Comparison of ENCODE assay signal across 10 mouse cellular contexts in genomic region chr4:106161592-106161991, GRCm38 (mm10).
DNase-seq lines count a peak whose midpoint lies in the region; ATAC-seq and TF ChIP-seq lines count a peak whose summit lies in the region.
"Had no signal": no experiment of that assay in that cellular context is flagged by ENCODE, and none has a peak within 500 bp of the region (broad histone marks: within the 10 kb centered on the region; RNA-seq: fewer than 3 reads in every experiment).

No protein-coding gene starts in this region.

- no peak overlapping the region for H3K27ac ChIP-seq in intestine, postnatal 0 days (ENCODE audit: low read depth, low read length)
- no peak overlapping the region for H3K27ac ChIP-seq in intestine, embryonic 16.5 days (ENCODE audit: low read length)
- no peak overlapping the region for H3K27ac ChIP-seq in small intestine, adult 2 months (ENCODE audit: insufficient read depth, low read depth, low read length)

- WGBS in intestine, postnatal 0 days: 74% methylated on average over 2 of the region's 2 CpGs
- WGBS in intestine, embryonic 16.5 days: 53% methylated on average over 2 of the region's 2 CpGs
- 53% methylated on average over 2 of the region's 2 CpGs for WGBS in small intestine, adult 2 months

- no peaks in the 10 kb centered on the region for H3K4me1 ChIP-seq in intestine, postnatal 0 days (replicated peaks; ENCODE audit: control insufficient read depth, insufficient read depth, low read length)
- H3K4me1 ChIP-seq in intestine, embryonic 16.5 days (ENCODE audit: control insufficient read depth, insufficient read depth, low read length): no peaks in the 10 kb centered on the region
- H3K4me1 ChIP-seq in small intestine, adult 2 months (ENCODE audit: control insufficient read depth, insufficient read depth, insufficient read length, low read length): no peaks in the 10 kb centered on the region

- ATAC-seq in intestine, postnatal 0 days: no peak
- no peak for ATAC-seq in intestine, embryonic 16.5 days

- no peaks in the 10 kb centered on the region for H3K9me3 ChIP-seq in intestine, postnatal 0 days (ENCODE audit: control insufficient read depth)
- no peaks in the 10 kb centered on the region for H3K9me3 ChIP-seq in intestine, embryonic 16.5 days (ENCODE audit: control insufficient read depth, low read length)

- H3K9ac ChIP-seq in intestine, postnatal 0 days (ENCODE audit: low read depth, low read length): no peak overlapping the region
- H3K9ac ChIP-seq in intestine, embryonic 16.5 days (ENCODE audit: low read depth, low read length): no peak overlapping the region

- H3K4me3 ChIP-seq in intestine, postnatal 0 days (ENCODE audit: low read depth, low read length): no peak overlapping the region
- no peak overlapping the region for H3K4me3 ChIP-seq in intestine, embryonic 16.5 days (ENCODE audit: low read length)
- no peak overlapping the region for H3K4me3 ChIP-seq in small intestine, adult 2 months (ENCODE audit: low read depth, low read length)

- peak; percentile 16 for DNase-seq in thymus, postnatal 0 days (ENCODE audit: low spot score)
- DNase-seq in thymus, postnatal 14 days: no peak
- DNase-seq in embryo, embryonic 10 days (ENCODE audit: low spot score): peak; percentile 23
- DNase-seq in layer of hippocampus, adult 8-10 months (ENCODE audit: low spot score in 2 of 2): no peak
- DNase-seq in layer of hippocampus, adult 9-10 months (ENCODE audit: low spot score): no peak
- DNase-seq: heart, postnatal 14 days; lung, adult 18-20 months had no signal

- peak; percentile 65 for TF ChIP-seq CTCF in intestine, postnatal 0 days (IDR thresholded peaks at IDR 0.05; ENCODE audit: low read depth)
- peak; percentile 20; the same call in 1 of the 2 replicates for TF ChIP-seq CTCF in small intestine, adult 2 months (IDR thresholded peaks at IDR 0.05; ENCODE audit: extremely low read depth, insufficient read length, insufficient replicate concordance, low read depth, low read length)

- TF ChIP-seq POLR2A in small intestine, adult 2 months (IDR thresholded peaks at IDR 0.05; ENCODE audit: low read depth, low read length): no peak

- no peaks in the 10 kb centered on the region for H3K27me3 ChIP-seq in intestine, postnatal 0 days (replicated peaks; ENCODE audit: control insufficient read depth, insufficient read depth, low read length)
- no peaks in the 10 kb centered on the region for H3K27me3 ChIP-seq in intestine, embryonic 16.5 days (replicated peaks; ENCODE audit: control insufficient read depth, insufficient read depth, low read length)
- H3K27me3 ChIP-seq in small intestine, adult 2 months (ENCODE audit: control insufficient read depth, insufficient read depth, low read length): no peaks in the 10 kb centered on the region

- no peak overlapping the region for H3K4me2 ChIP-seq in intestine, postnatal 0 days (replicated peaks; ENCODE audit: low read depth)
- H3K4me2 ChIP-seq in intestine, embryonic 16.5 days (ENCODE audit: low read depth, low read length): no peak overlapping the region

- H3K36me3 ChIP-seq in intestine, postnatal 0 days (ENCODE audit: control insufficient read depth, insufficient read depth): no peaks in the 10 kb centered on the region
- H3K36me3 ChIP-seq in intestine, embryonic 16.5 days (ENCODE audit: control insufficient read depth, insufficient read depth, low read length): no peaks in the 10 kb centered on the region
- no peaks in the 10 kb centered on the region for H3K36me3 ChIP-seq in small intestine, adult 2 months (ENCODE audit: control insufficient read depth, insufficient read depth, low read length)

Comparison
In these comparisons a context has a peak if more than half of its experiments do, and no peak if none do; other contexts are left out.
1. DNase-seq: peak in thymus, postnatal 0 days (single experiment) and embryo, embryonic 10 days (single experiment); none in thymus, postnatal 14 days (single experiment), layer of hippocampus, adult 8-10 months (0 of 2) and layer of hippocampus, adult 9-10 months (single experiment).